Mouse (Mus musculus) cerebellum, adult 8-10 months (tissue): Measurements from ENCODE around the gene Elmo2.

Experiments
- DNase-seq: peaks from one replicate; pipeline ENCODE4 v3.0.0; 2022

Elmo2 gene

GRCm38 (mm10) chr2:165321981-165322735 is 4.1 kb downstream of the Elmo2 start:
- no peak for DNase-seq

- DNase-seq: peak; percentile 63
Observed at GRCm38 (mm10) chr2:165321381-165321888, 4.8 kb downstream of the Elmo2 start.

- DNase-seq: peak; percentile 55
Observed at GRCm38 (mm10) chr2:165320531-165321150, 5.6 kb downstream of the Elmo2 start.

GRCm38 (mm10) chr2:165319503-165319902 is 6.8 kb downstream of the Elmo2 start:
- no peak for DNase-seq

GRCm38 (mm10) chr2:165318941-165319340 is 7.3 kb downstream of the Elmo2 start:
- DNase-seq: no peak

- no peak for DNase-seq
Observed at GRCm38 (mm10) chr2:165317621-165318263, 8.5 kb downstream of the Elmo2 start.

- DNase-seq: no peak
Observed at GRCm38 (mm10) chr2:165316837-165317473, 9.3 kb downstream of the Elmo2 start.

- no peak for DNase-seq
Observed at GRCm38 (mm10) chr2:165316204-165316603, 10.1 kb downstream of the Elmo2 start.

- DNase-seq: no peak
Observed at GRCm38 (mm10) chr2:165314197-165314596, 12.1 kb downstream of the Elmo2 start.

- DNase-seq: no peak
Observed at GRCm38 (mm10) chr2:165312381-165312780, 13.9 kb downstream of the Elmo2 start.

GRCm38 (mm10) chr2:165311577-165311976 is 14.7 kb downstream of the Elmo2 start:
- DNase-seq: peak; percentile 99

- no peak for DNase-seq
Observed at GRCm38 (mm10) chr2:165310818-165311425, 15.4 kb downstream of the Elmo2 start.

GRCm38 (mm10) chr2:165307801-165308200 is 18.5 kb downstream of the Elmo2 start:
- no peak for DNase-seq

GRCm38 (mm10) chr2:165305438-165305837 is 20.8 kb downstream of the Elmo2 start:
- DNase-seq: no peak

GRCm38 (mm10) chr2:165304819-165305218 is 21.5 kb downstream of the Elmo2 start:
- DNase-seq: no peak

GRCm38 (mm10) chr2:165303354-165304012 is 22.8 kb downstream of the Elmo2 start:
- no peak for DNase-seq

- no peak for DNase-seq
Observed at GRCm38 (mm10) chr2:165301409-165301808, 24.9 kb downstream of the Elmo2 start.

- no peak for DNase-seq
Observed at GRCm38 (mm10) chr2:165300885-165301284, 25.4 kb downstream of the Elmo2 start.

- DNase-seq: no peak
Observed at GRCm38 (mm10) chr2:165300424-165300823, 25.9 kb downstream of the Elmo2 start.

- DNase-seq: no peak
Observed at GRCm38 (mm10) chr2:165297429-165297828, 28.9 kb downstream of the Elmo2 start.

GRCm38 (mm10) chr2:165296571-165296970 is 29.7 kb downstream of the Elmo2 start:
- no peak for DNase-seq
